Mouse (Mus musculus) limb, embryonic 15.5 days (tissue): ENCODE data around the gene Ascc3. TPM values are rescaled to one million over a fixed set of nuclear protein-coding genes. Genes with fewer than 3 reads are reported as not detected.

Experiments used
- ATAC-seq: fragments of 200-750 bp; cut with Nextera tagmentation; 2 replicates; pipeline ENCODE4 v1.8.0; 2017; ENCODE audit warnings: low read depth, moderate TSS enrichment; ENCODE audit not compliant: insufficient number of reproducible peaks, low FRiP score, low TSS enrichment
- H3K27ac ChIP-seq: fragments of 300-500 bp; sonication (generic); 2 replicates; pipeline ENCODE4 v1.5.1; 2015; ENCODE audit warnings: moderate library complexity, mild to moderate bottlenecking, inconsistent platforms
- H3K27me3 ChIP-seq: fragments of 300-500 bp; sonication (generic); 2 replicates; pipeline ENCODE4 v1.6.1; 2015; ENCODE audit warnings: inconsistent platforms
- H3K36me3 ChIP-seq: fragments of 300-500 bp; sonication (generic); 2 replicates; pipeline ENCODE4 v1.6.1; 2015; ENCODE audit warnings: inconsistent platforms
- H3K4me1 ChIP-seq: fragments of 300-500 bp; sonication (generic); 2 replicates; pipeline ENCODE4 v1.6.1; 2015; ENCODE audit warnings: inconsistent platforms
- H3K4me2 ChIP-seq: fragments of 300-500 bp; sonication (generic); 2 replicates; pipeline ENCODE4 v1.6.1; 2015; ENCODE audit warnings: mild to moderate bottlenecking, inconsistent platforms
- H3K4me3 ChIP-seq: fragments of 300-500 bp; sonication (generic); 2 replicates; pipeline ENCODE4 v1.5.1; 2015; ENCODE audit warnings: mild to moderate bottlenecking, inconsistent platforms
- H3K9ac ChIP-seq: fragments of 300-500 bp; sonication (generic); 2 replicates; pipeline ENCODE4 v1.6.1; 2015; ENCODE audit warnings: inconsistent platforms
- H3K9me3 ChIP-seq: fragments of 300-500 bp; sonication (generic); 2 replicates; pipeline ENCODE4 v1.6.1; 2016; ENCODE audit warnings: inconsistent platforms
- WGBS: fragments of 180-500 bp; shearing (Covaris S2); methylation state at CpG from one replicate; pipeline ENCODE4 v1.1.7; 2015; 5-methylcytosine and 5-hydroxymethylcytosine counted together
- polyA plus RNA-seq: library from polyadenylated mRNA; unstranded; fragments of >200 nt; fragmentation: Nextera tagmentation; extraction: Ambion mirVana; gene quantifications from 2 replicates; pipeline ENCODE4 v1.2.1, GENCODE M21; 2015

Ascc3 gene
- polyA plus RNA-seq, 1 experiment from 2014 or later: 20.2 TPM

DNA sequence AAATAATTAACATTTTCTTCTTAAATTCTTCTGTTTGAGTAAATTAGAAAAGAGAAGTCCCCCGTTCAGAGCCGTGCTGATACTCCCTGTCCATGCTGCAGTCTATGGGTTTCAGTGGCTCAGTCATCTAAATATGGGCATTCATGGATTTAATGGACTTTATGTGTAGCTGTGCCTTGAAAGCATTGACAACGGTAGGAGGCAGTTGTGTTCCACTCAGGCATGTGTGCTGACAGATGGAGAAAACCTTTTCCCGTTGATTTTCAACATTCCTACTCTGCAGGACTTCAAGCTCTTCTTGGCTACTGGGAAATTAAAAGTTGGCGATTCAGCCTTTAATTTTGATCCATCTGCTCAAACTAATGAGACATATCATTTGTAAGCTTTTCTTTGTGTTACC is 79.0 kb downstream of the Ascc3 start:
- no peaks in the 10 kb centered on the region for H3K9me3 ChIP-seq
- H3K4me1 ChIP-seq: no peaks in the 10 kb centered on the region
- no peak overlapping the region for H3K9ac ChIP-seq
- no peaks in the 10 kb centered on the region for H3K36me3 ChIP-seq
- no peak overlapping the region for H3K4me2 ChIP-seq
- no peak for ATAC-seq
- H3K27me3 ChIP-seq: no peaks in the 10 kb centered on the region
- no peak overlapping the region for H3K27ac ChIP-seq
- H3K4me3 ChIP-seq: no peak overlapping the region
- 78% methylated on average over 5 of the region's 5 CpGs for WGBS

DNA sequence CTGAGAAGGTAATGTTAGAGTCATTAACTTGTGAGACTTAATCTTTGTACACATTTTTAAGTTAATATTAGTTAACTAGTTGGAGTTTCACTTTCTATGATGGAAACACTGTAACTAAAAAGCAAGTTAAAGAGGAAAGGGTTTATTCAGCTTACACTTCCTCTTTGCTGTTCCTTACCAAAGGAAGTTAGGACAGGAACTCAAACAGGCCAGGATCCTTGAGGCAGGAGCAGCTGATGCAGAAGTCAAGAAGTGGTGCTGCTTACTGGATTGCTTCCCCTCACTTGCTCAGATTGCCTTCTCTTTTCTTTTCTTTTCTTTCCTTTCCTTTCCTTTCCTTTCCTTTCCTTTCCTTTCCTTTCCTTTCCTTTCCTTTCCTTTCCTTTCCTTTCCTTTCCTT is 97.9 kb downstream of the Ascc3 start:
- Histone ChIP-seq H3K4me3 (no peak overlapping the region), H3K4me1 (no peaks in the 10 kb centered on the region), H3K4me2 (no peak overlapping the region), H3K9ac (no peak overlapping the region), H3K27ac (no peak overlapping the region), H3K27me3 (no peaks in the 10 kb centered on the region), H3K36me3 (peaks cover 8% of the 10 kb centered on the region; the same call in 1 of the 2 replicates), H3K9me3 (no peaks in the 10 kb centered on the region)
- no peak for ATAC-seq

- Histone ChIP-seq H3K27ac (no peak overlapping the region), H3K4me2 (no peak overlapping the region), H3K36me3 (no peaks in the 10 kb centered on the region), H3K4me3 (no peak overlapping the region), H3K9me3 (no peaks in the 10 kb centered on the region), H3K4me1 (no peaks in the 10 kb centered on the region), H3K27me3 (no peaks in the 10 kb centered on the region), H3K9ac (no peak overlapping the region)
- WGBS: 53% methylated on average over 4 of the region's 4 CpGs
- ATAC-seq: no peak
These were observed 106.5 kb downstream of the Ascc3 start for GRCm38 (mm10) chr10:50698836-50699433.

GRCm38 (mm10) chr10:50701736-50702135 is 109.3 kb downstream of the Ascc3 start:
- ATAC-seq: no peak
- H3K4me3 ChIP-seq: no peak overlapping the region
- no peaks in the 10 kb centered on the region for H3K27me3 ChIP-seq
- H3K4me1 ChIP-seq: no peaks in the 10 kb centered on the region
- H3K36me3 ChIP-seq: no peaks in the 10 kb centered on the region
- H3K4me2 ChIP-seq: no peak overlapping the region
- H3K9ac ChIP-seq: no peak overlapping the region
- no peaks in the 10 kb centered on the region for H3K9me3 ChIP-seq
- 63% methylated on average over 2 of the region's 2 CpGs for WGBS
- H3K27ac ChIP-seq: no peak overlapping the region

DNA sequence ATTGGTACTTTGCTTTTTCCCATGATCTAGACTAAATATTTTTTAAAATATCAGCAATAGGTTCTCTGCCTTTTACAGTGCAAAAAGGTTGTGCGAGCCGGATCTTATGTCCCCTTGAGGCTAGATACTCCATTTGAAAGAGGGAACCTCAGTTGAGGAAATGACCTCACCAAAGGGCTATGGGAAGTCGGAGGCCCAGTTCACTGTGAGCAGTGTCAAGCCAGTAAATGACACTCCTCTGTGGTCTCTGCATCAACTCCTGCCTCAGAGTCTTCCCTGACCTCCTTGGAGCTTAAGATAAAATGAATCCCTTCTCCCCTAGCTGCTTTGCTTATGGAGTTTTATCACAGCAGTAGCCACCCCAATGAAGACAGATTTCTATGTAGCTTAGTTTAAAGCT is 109.9 kb downstream of the Ascc3 start:
- 73% methylated on average over 3 of the region's 3 CpGs for WGBS
- no peaks in the 10 kb centered on the region for H3K27me3 ChIP-seq
- no peaks in the 10 kb centered on the region for H3K36me3 ChIP-seq
- H3K27ac ChIP-seq: no peak overlapping the region
- no peak for ATAC-seq
- H3K9me3 ChIP-seq: no peaks in the 10 kb centered on the region
- no peak overlapping the region for H3K4me3 ChIP-seq
- H3K9ac ChIP-seq: no peak overlapping the region
- no peak overlapping the region for H3K4me2 ChIP-seq
- H3K4me1 ChIP-seq: no peaks in the 10 kb centered on the region

DNA sequence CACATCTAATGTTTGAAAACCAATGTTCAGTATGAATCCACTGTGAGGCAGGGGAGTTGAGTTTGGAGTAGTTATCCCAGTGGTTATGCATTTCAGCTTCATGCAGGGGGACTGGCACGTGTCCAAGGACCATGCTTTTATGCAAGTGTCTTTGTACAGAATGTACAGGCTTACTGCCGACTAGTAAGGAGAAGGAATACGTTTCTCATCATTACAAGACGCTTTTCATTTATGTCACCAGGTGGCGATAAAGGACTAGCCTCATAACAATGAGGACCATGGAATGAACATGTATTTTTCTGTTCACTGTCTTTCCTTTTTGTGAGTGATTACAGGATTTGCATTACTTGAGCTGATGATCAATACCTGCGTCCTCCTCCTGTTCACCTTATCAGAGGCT is 111.7 kb downstream of the Ascc3 start:
- Histone ChIP-seq H3K4me1 (no peaks in the 10 kb centered on the region), H3K4me3 (no peak overlapping the region), H3K27ac (no peak overlapping the region), H3K4me2 (no peak overlapping the region), H3K36me3 (no peaks in the 10 kb centered on the region), H3K27me3 (no peaks in the 10 kb centered on the region), H3K9me3 (no peaks in the 10 kb centered on the region), H3K9ac (no peak overlapping the region)
- 21% methylated on average over 6 of the region's 6 CpGs for WGBS
- no peak for ATAC-seq

GRCm38 (mm10) chr10:50704898-50705297 is 112.4 kb downstream of the Ascc3 start:
- WGBS: 76% methylated on average over 3 of the region's 3 CpGs
- ATAC-seq: no peak
- Histone ChIP-seq H3K27ac (no peak overlapping the region), H3K27me3 (no peaks in the 10 kb centered on the region), H3K4me1 (no peaks in the 10 kb centered on the region), H3K4me3 (no peak overlapping the region), H3K36me3 (no peaks in the 10 kb centered on the region), H3K4me2 (no peak overlapping the region), H3K9me3 (no peaks in the 10 kb centered on the region), H3K9ac (no peak overlapping the region)

DNA sequence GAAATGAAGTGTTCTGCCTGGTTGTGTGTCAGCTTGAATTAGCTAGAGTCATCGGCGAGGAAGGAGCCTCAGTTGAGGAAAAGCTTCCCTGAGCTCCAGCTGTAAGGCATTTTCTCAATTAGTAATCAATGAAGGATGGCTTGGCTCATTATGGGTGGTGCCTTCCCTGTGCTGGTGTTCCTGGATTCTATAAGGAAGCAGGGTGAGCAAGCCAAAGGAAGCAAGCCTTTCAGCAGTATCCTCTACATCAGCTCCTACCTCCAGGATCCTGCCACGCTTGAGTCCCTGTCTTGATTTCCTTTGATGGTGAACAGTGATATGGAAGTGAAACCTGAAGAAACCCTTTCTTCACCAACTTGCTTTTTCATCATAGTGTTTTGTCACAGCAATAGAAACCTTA is 118.8 kb downstream of the Ascc3 start:
- Histone ChIP-seq H3K27me3 (no peaks in the 10 kb centered on the region), H3K9ac (no peak overlapping the region), H3K4me1 (no peaks in the 10 kb centered on the region), H3K4me2 (no peak overlapping the region), H3K36me3 (no peaks in the 10 kb centered on the region; the same call in 1 of the 2 replicates), H3K27ac (no peak overlapping the region), H3K9me3 (no peaks in the 10 kb centered on the region), H3K4me3 (no peak overlapping the region)
- ATAC-seq: no peak
- 75% methylated on average over 3 of the region's 3 CpGs for WGBS

GRCm38 (mm10) chr10:50711765-50712164 is 119.3 kb downstream of the Ascc3 start:
- Histone ChIP-seq H3K4me2 (no peak overlapping the region), H3K4me1 (no peaks in the 10 kb centered on the region), H3K4me3 (no peak overlapping the region), H3K9ac (no peak overlapping the region), H3K36me3 (no peaks in the 10 kb centered on the region; the same call in 1 of the 2 replicates), H3K9me3 (no peaks in the 10 kb centered on the region), H3K27me3 (no peaks in the 10 kb centered on the region), H3K27ac (no peak overlapping the region)
- ATAC-seq: no peak
- WGBS: 79% methylated on average over 1 of the region's 1 CpGs

GRCm38 (mm10) chr10:50733459-50733858 is 141.0 kb downstream of the Ascc3 start:
- ATAC-seq: no peak
- Histone ChIP-seq H3K4me2 (no peak overlapping the region), H3K36me3 (peaks cover 9% of the 10 kb centered on the region; the same call in 1 of the 2 replicates), H3K27me3 (no peaks in the 10 kb centered on the region), H3K9ac (no peak overlapping the region), H3K4me1 (no peaks in the 10 kb centered on the region), H3K4me3 (no peak overlapping the region), H3K9me3 (no peaks in the 10 kb centered on the region), H3K27ac (no peak overlapping the region)

- H3K4me2 ChIP-seq: no peak overlapping the region
- H3K27me3 ChIP-seq: no peaks in the 10 kb centered on the region
- no peak for ATAC-seq
- no peaks in the 10 kb centered on the region for H3K4me1 ChIP-seq
- H3K36me3 ChIP-seq: peaks cover 7% of the 10 kb centered on the region; the same call in 1 of the 2 replicates
- 83% methylated on average over 2 of the region's 2 CpGs for WGBS
- H3K9ac ChIP-seq: no peak overlapping the region
- no peak overlapping the region for H3K4me3 ChIP-seq
- no peaks in the 10 kb centered on the region for H3K9me3 ChIP-seq
- no peak overlapping the region for H3K27ac ChIP-seq
These were observed 169.6 kb downstream of the Ascc3 start for GRCm38 (mm10) chr10:50762069-50762468.

GRCm38 (mm10) chr10:50762984-50763383 is 170.5 kb downstream of the Ascc3 start:
- ATAC-seq: no peak
- no peak overlapping the region for H3K4me2 ChIP-seq
- WGBS: 55% methylated on average over 2 of the region's 2 CpGs
- H3K36me3 ChIP-seq: peaks cover 7% of the 10 kb centered on the region; the same call in 1 of the 2 replicates
- no peak overlapping the region for H3K27ac ChIP-seq
- H3K27me3 ChIP-seq: no peaks in the 10 kb centered on the region
- no peak overlapping the region for H3K9ac ChIP-seq
- H3K9me3 ChIP-seq: no peaks in the 10 kb centered on the region
- H3K4me3 ChIP-seq: no peak overlapping the region
- H3K4me1 ChIP-seq: no peaks in the 10 kb centered on the region
